Mouse (Mus musculus) forebrain, embryonic 15.5 days (tissue): ENCODE data around the gene Ifi211. TPM values are rescaled to one million over a fixed set of nuclear protein-coding genes. Genes with fewer than 3 reads are reported as not detected.
"Not testable (repeated sequence)": the region's sequence is repeated elsewhere in the genome, so short reads cannot be mapped to it uniquely, and the experiment has no call there.

Experiments
- ATAC-seq: fragments of 200-750 bp; cut with Nextera tagmentation; replicated peaks from 2 replicates; pipeline ENCODE4 v1.8.0; 2017; ENCODE audit warnings: mild to moderate bottlenecking, moderate TSS enrichment, moderate library complexity
- H3K27ac ChIP-seq: fragments of 300-500 bp; sonication (generic); replicated peaks from 2 replicates; pipeline ENCODE4 v1.5.1; 2015; ENCODE audit warnings: mild to moderate bottlenecking, inconsistent platforms
- H3K27me3 ChIP-seq: fragments of 300-500 bp; sonication (generic); 2 replicates; pipeline ENCODE4 v1.6.1; 2015; ENCODE audit warnings: inconsistent platforms
- H3K36me3 ChIP-seq: fragments of 300-500 bp; sonication (generic); 2 replicates; pipeline ENCODE4 v1.6.1; 2015; ENCODE audit warnings: mild to moderate bottlenecking, inconsistent platforms
- H3K4me1 ChIP-seq: fragments of 300-500 bp; sonication (generic); 2 replicates; pipeline ENCODE4 v1.6.1; 2015; ENCODE audit warnings: inconsistent platforms
- H3K4me2 ChIP-seq: fragments of 300-500 bp; sonication (generic); replicated peaks from 2 replicates; pipeline ENCODE4 v1.6.1; 2015; ENCODE audit warnings: mild to moderate bottlenecking, inconsistent platforms
- H3K4me3 ChIP-seq: fragments of 300-500 bp; sonication (generic); 2 replicates; pipeline ENCODE4 v1.5.1; 2015; ENCODE audit warnings: mild to moderate bottlenecking, inconsistent platforms
- H3K9ac ChIP-seq: fragments of 300-500 bp; sonication (generic); replicated peaks from 2 replicates; pipeline ENCODE4 v1.6.1; 2015; ENCODE audit warnings: mild to moderate bottlenecking, inconsistent platforms
- H3K9me3 ChIP-seq: fragments of 300-500 bp; sonication (generic); 2 replicates; pipeline ENCODE4 v1.6.1; 2016; ENCODE audit warnings: inconsistent platforms
- WGBS: fragments of 180-500 bp; shearing (Covaris S2); methylation state at CpG from one replicate; pipeline ENCODE4 v1.1.7; 2015; ENCODE audit warnings: mixed read lengths; 5-methylcytosine and 5-hydroxymethylcytosine counted together
- polyA plus RNA-seq: library from polyadenylated mRNA; unstranded; fragments of >200 nt; fragmentation: Nextera tagmentation; extraction: Ambion mirVana; gene quantifications from 2 replicates; pipeline ENCODE4 v1.2.1, GENCODE M21; 2015

Gene Ifi211
- polyA plus RNA-seq, 1 experiment from 2014 or later: 0.19 TPM

- not testable (repeated sequence) for H3K9me3 ChIP-seq, H3K27me3 ChIP-seq, H3K27ac ChIP-seq, H3K4me1 ChIP-seq, H3K36me3 ChIP-seq, H3K4me2 ChIP-seq, ATAC-seq, H3K9ac ChIP-seq, H3K4me3 ChIP-seq
Observed at GRCm38 (mm10) chr1:173853711-173854110, 59.1 kb downstream of the Ifi211 start.

- not testable (repeated sequence) for ATAC-seq, H3K36me3 ChIP-seq, H3K9ac ChIP-seq, H3K4me1 ChIP-seq, H3K27ac ChIP-seq, H3K9me3 ChIP-seq, H3K27me3 ChIP-seq, H3K4me3 ChIP-seq, H3K4me2 ChIP-seq
- 62% methylated on average over 4 of the region's 4 CpGs for WGBS
Observed at GRCm38 (mm10) chr1:173852853-173853252, 60.0 kb downstream of the Ifi211 start.

Other genes with a start within 250 kb of the Ifi211 start
- not detected in 2 replicates for gene Ifi208, start 239.4 kb downstream of the Ifi211 start, polyA plus RNA-seq
- gene Ifi207, start 171.3 kb downstream of the Ifi211 start, polyA plus RNA-seq: 0.27 and 0.45 TPM in 2 replicates
- 0.55 and 0.59 TPM in 2 replicates for gene Ifi204, start 146.1 kb downstream of the Ifi211 start, polyA plus RNA-seq
- gene Mndal, start 29.4 kb upstream of the Ifi211 start, polyA plus RNA-seq: 2.4 and 3.5 TPM in 2 replicates
- gene Ifi203, start 29.6 kb upstream of the Ifi211 start, polyA plus RNA-seq: 2.3 and 2.7 TPM in 2 replicates
- gene Ifi202b, start 69.7 kb upstream of the Ifi211 start, polyA plus RNA-seq: not detected in 2 replicates
- not detected in 2 replicates for gene Ifi205, start 118.8 kb upstream of the Ifi211 start, polyA plus RNA-seq
- not detected in 2 replicates for gene Olfr433, start 127.7 kb upstream of the Ifi211 start, polyA plus RNA-seq
- not detected in 2 replicates for gene Olfr432, start 136.2 kb upstream of the Ifi211 start, polyA plus RNA-seq
- gene Olfr430, start 153.6 kb upstream of the Ifi211 start, polyA plus RNA-seq: not detected in 2 replicates
- gene Olfr429, start 171.3 kb upstream of the Ifi211 start, polyA plus RNA-seq: not detected in 2 replicates
- not detected in 2 replicates for gene Olfr427, start 183.8 kb upstream of the Ifi211 start, polyA plus RNA-seq
- not detected in 2 replicates for gene Olfr231, start 208.1 kb upstream of the Ifi211 start, polyA plus RNA-seq
- not detected in 2 replicates for gene Olfr424, start 218.5 kb upstream of the Ifi211 start, polyA plus RNA-seq
- not detected in 2 replicates for gene Olfr420, start 242.6 kb upstream of the Ifi211 start, polyA plus RNA-seq